Mouse (Mus musculus) kidney, adult 2 months (tissue): ENCODE measurements at regions not wholly inside any gene's neighbourhood (a gene's known extent, or its start where the extent isn't known, plus 50 kb on each side); places are given as distances from the start of the nearest gene placed in this dataset.

Source experiments
- DNase-seq: peaks from one replicate; pipeline ENCODE4 v3.0.0; 2021
- H3K27ac ChIP-seq: fragments of 200-500 bp; 2 replicates; pipeline ENCODE4 v1.5.1; 2012; ENCODE audit warnings: low read depth, low read length, control low read depth, inconsistent platforms; ENCODE audit not compliant: insufficient read depth
- H3K27me3 ChIP-seq: fragments of 200-500 bp; replicated peaks from 2 replicates; pipeline ENCODE4 v1.6.1; 2012; ENCODE audit warnings: mild to moderate bottlenecking, moderate library complexity, low read length, inconsistent platforms; ENCODE audit not compliant: control insufficient read depth, insufficient read depth
- H3K36me3 ChIP-seq: fragments of 200-500 bp; 2 replicates; pipeline ENCODE4 v1.6.1; 2012; ENCODE audit warnings: mild to moderate bottlenecking, moderate library complexity, low read length, inconsistent platforms; ENCODE audit not compliant: control insufficient read depth, insufficient read depth
- H3K4me1 ChIP-seq: fragments of 200-500 bp; 2 replicates; pipeline ENCODE4 v1.6.1; 2011; ENCODE audit warnings: low read length; ENCODE audit not compliant: control insufficient read depth, insufficient read depth
- H3K4me3 ChIP-seq: fragments of 200-500 bp; 2 replicates; pipeline ENCODE4 v1.5.1; 2011; ENCODE audit warnings: mild to moderate bottlenecking, low read depth, low read length, control low read depth; ENCODE audit not compliant: insufficient read depth
- CTCF ChIP-seq: fragments of 200-500 bp; conservative IDR thresholded peaks from 2 replicates; pipeline ENCODE4 v1.5.1; 2011; ENCODE audit warnings: low read depth, mild to moderate bottlenecking, control low read depth, low read length, moderate library complexity, mixed read lengths; ENCODE audit not compliant: insufficient read depth, insufficient read length
- POLR2A ChIP-seq: fragments of 200-500 bp; IDR thresholded peaks from one replicate; pipeline ENCODE4 v1.6.1; 2011; ENCODE audit warnings: low read depth, low read length, control low read depth
- WGBS: fragments of 180-500 bp; shearing (Covaris S2); methylation state at CpG from one replicate; pipeline ENCODE4 v1.1.7; 2018; 5-methylcytosine and 5-hydroxymethylcytosine counted together

GRCm38 (mm10) chr2:166264756-166265155 is 109.3 kb upstream of the Sulf2 start:
- H3K4me1 ChIP-seq, result no peaks in the 10 kb centered on the region
- H3K36me3 ChIP-seq, result no peaks in the 10 kb centered on the region
- H3K27me3 ChIP-seq, result no peaks in the 10 kb centered on the region
- no peak for DNase-seq
- no peak overlapping the region for H3K4me3 ChIP-seq
- WGBS, result 86% methylated on average over 9 of the region's 9 CpGs
- no peak overlapping the region for H3K27ac ChIP-seq
- TF ChIP-seq POLR2A (no peak), CTCF (no peak)

- Histone ChIP-seq H3K36me3 (no peaks in the 10 kb centered on the region), H3K4me3 (no peak overlapping the region), H3K27me3 (no peaks in the 10 kb centered on the region), H3K4me1 (no peaks in the 10 kb centered on the region), H3K27ac (no peak overlapping the region)
- 18% methylated on average over 7 of the region's 7 CpGs for WGBS
- DNase-seq, result peak; percentile 72
- TF ChIP-seq CTCF (no peak), POLR2A (no peak)
These were observed 106.3 kb upstream of the Sulf2 start for GRCm38 (mm10) chr2:166261799-166262198.

- Histone ChIP-seq H3K27me3 (no peaks in the 10 kb centered on the region), H3K36me3 (no peaks in the 10 kb centered on the region), H3K4me3 (no peak overlapping the region), H3K27ac (no peak overlapping the region), H3K4me1 (no peaks in the 10 kb centered on the region)
- TF ChIP-seq POLR2A (no peak), CTCF (no peak)
- WGBS, result 62% methylated on average over 7 of the region's 7 CpGs
- DNase-seq, result no peak
These were observed 105.6 kb upstream of the Sulf2 start for GRCm38 (mm10) chr2:166261065-166261464.

GRCm38 (mm10) chr2:166258771-166259180 is 103.3 kb upstream of the Sulf2 start:
- WGBS, result 32% methylated on average over 7 of the region's 7 CpGs
- H3K4me1 ChIP-seq, result no peaks in the 10 kb centered on the region
- no peaks in the 10 kb centered on the region for H3K27me3 ChIP-seq
- no peak overlapping the region for H3K27ac ChIP-seq
- TF ChIP-seq CTCF (no peak), POLR2A (no peak)
- DNase-seq, result no peak
- H3K4me3 ChIP-seq, result no peak overlapping the region
- no peaks in the 10 kb centered on the region for H3K36me3 ChIP-seq

- Histone ChIP-seq H3K4me1 (no peaks in the 10 kb centered on the region), H3K27me3 (no peaks in the 10 kb centered on the region), H3K4me3 (no peak overlapping the region), H3K27ac (no peak overlapping the region), H3K36me3 (no peaks in the 10 kb centered on the region)
- TF ChIP-seq POLR2A (no peak), CTCF (no peak)
- DNase-seq, result no peak
- 83% methylated on average over 4 of the region's 4 CpGs for WGBS
These were observed 102.2 kb upstream of the Sulf2 start for GRCm38 (mm10) chr2:166257666-166258065.

GRCm38 (mm10) chr2:166256193-166256592 is 100.7 kb upstream of the Sulf2 start:
- 89% methylated on average over 10 of the region's 10 CpGs for WGBS
- DNase-seq, result no peak

GRCm38 (mm10) chr2:166254581-166254980 is 99.1 kb upstream of the Sulf2 start:
- DNase-seq, result no peak
- 95% methylated on average over 6 of the region's 6 CpGs for WGBS
- TF ChIP-seq CTCF, result no peak
- TF ChIP-seq POLR2A, result no peak

More at GRCm38 (mm10) chr2:166256193-166256592, 100.7 kb upstream of the Sulf2 start:
- no peak overlapping the region for H3K27ac ChIP-seq
- no peak for TF ChIP-seq POLR2A
- TF ChIP-seq CTCF, result no peak
- no peaks in the 10 kb centered on the region for H3K36me3 ChIP-seq
- no peaks in the 10 kb centered on the region for H3K4me1 ChIP-seq
- no peak overlapping the region for H3K4me3 ChIP-seq
- no peaks in the 10 kb centered on the region for H3K27me3 ChIP-seq

GRCm38 (mm10) chr2:166252107-166252506 is 96.6 kb upstream of the Sulf2 start:
- 93% methylated on average over 3 of the region's 3 CpGs for WGBS
- no peak overlapping the region for H3K27ac ChIP-seq
- no peaks in the 10 kb centered on the region for H3K36me3 ChIP-seq

More at GRCm38 (mm10) chr2:166254581-166254980, 99.1 kb upstream of the Sulf2 start:
- Histone ChIP-seq H3K4me1 (no peaks in the 10 kb centered on the region), H3K27ac (no peak overlapping the region), H3K36me3 (no peaks in the 10 kb centered on the region), H3K4me3 (no peak overlapping the region), H3K27me3 (no peaks in the 10 kb centered on the region)

More at GRCm38 (mm10) chr2:166252107-166252506, 96.6 kb upstream of the Sulf2 start:
- Histone ChIP-seq H3K4me3 (no peak overlapping the region), H3K4me1 (no peaks in the 10 kb centered on the region), H3K27me3 (no peaks in the 10 kb centered on the region)
- no peak for DNase-seq
- TF ChIP-seq CTCF (no peak), POLR2A (no peak)
